Mouse (Mus musculus): ENCODE measurements around the gene Cd200.
A peak's percentile ranks its signal among the peaks of the same experiment; 100 is the strongest.
"Not testable (repeated sequence)": the region's sequence is repeated elsewhere in the genome, so short reads cannot be mapped to it uniquely, and the experiment has no call there.

Cd200 gene

GRCm38 (mm10) chr16:45408425-45409063 lies at the start of gene Cd200:
Gene Cd200, minus strand, starts transcription at chr16:45409053.
- DNase-seq (ENCODE audit: low spot score): peak; percentile 32

- DNase-seq (ENCODE audit: low spot score): no peak
These were observed 45.9 kb upstream of the Cd200 start for GRCm38 (mm10) chr16:45454762-45455161.

- no peak for DNase-seq (ENCODE audit: low spot score)
These were observed 28.4 kb upstream of the Cd200 start for GRCm38 (mm10) chr16:45437230-45437739.

- DNase-seq (ENCODE audit: low spot score): no peak
These were observed 26.7 kb upstream of the Cd200 start for GRCm38 (mm10) chr16:45435591-45435990.

GRCm38 (mm10) chr16:45427651-45428050 lies 18.8 kb upstream of the Cd200 start:
- no peak for DNase-seq (ENCODE audit: low spot score)

GRCm38 (mm10) chr16:45413497-45413896 lies 4.6 kb upstream of the Cd200 start:
- DNase-seq (ENCODE audit: low spot score): no peak

- not testable (repeated sequence) for DNase-seq (ENCODE audit: low spot score)
These were observed 202 bp upstream of the Cd200 start for GRCm38 (mm10) chr16:45409064-45409446.

GRCm38 (mm10) chr16:45407645-45408400 lies 1.0 kb downstream of the Cd200 start:
- DNase-seq (ENCODE audit: low spot score): no peak

- no peak for DNase-seq (ENCODE audit: low spot score)
These were observed 1.8 kb downstream of the Cd200 start for GRCm38 (mm10) chr16:45407091-45407490.

- DNase-seq (ENCODE audit: low spot score): no peak
These were observed 5.9 kb downstream of the Cd200 start for GRCm38 (mm10) chr16:45402951-45403350.

GRCm38 (mm10) chr16:45402036-45402435 lies 6.8 kb downstream of the Cd200 start:
- no peak for DNase-seq (ENCODE audit: low spot score)

GRCm38 (mm10) chr16:45399947-45400555 lies 8.8 kb downstream of the Cd200 start:
- peak; percentile 16 for DNase-seq (ENCODE audit: low spot score)

GRCm38 (mm10) chr16:45399411-45399810 lies 9.4 kb downstream of the Cd200 start:
- DNase-seq (ENCODE audit: low spot score): no peak

GRCm38 (mm10) chr16:45397440-45397839 lies 11.4 kb downstream of the Cd200 start:
- no peak for DNase-seq (ENCODE audit: low spot score)

GRCm38 (mm10) chr16:45392246-45392645 lies 16.6 kb downstream of the Cd200 start:
- no peak for DNase-seq (ENCODE audit: low spot score)

GRCm38 (mm10) chr16:45391680-45392079 lies 17.2 kb downstream of the Cd200 start:
- no peak for DNase-seq (ENCODE audit: low spot score)

GRCm38 (mm10) chr16:45390286-45390956 lies 18.4 kb downstream of the Cd200 start:
- DNase-seq (ENCODE audit: low spot score): no peak

GRCm38 (mm10) chr16:45389833-45390232 lies 19.0 kb downstream of the Cd200 start:
- no peak for DNase-seq (ENCODE audit: low spot score)

- DNase-seq (ENCODE audit: low spot score): no peak
These were observed 19.8 kb downstream of the Cd200 start for GRCm38 (mm10) chr16:45389041-45389440.

GRCm38 (mm10) chr16:45381811-45382210 lies 27.0 kb downstream of the Cd200 start:
- no peak for DNase-seq (ENCODE audit: low spot score)

- no peak for DNase-seq (ENCODE audit: low spot score)
These were observed 29.9 kb downstream of the Cd200 start for GRCm38 (mm10) chr16:45378959-45379358.
